Mouse (Mus musculus) stomach, postnatal 0 days (tissue): Measurements from ENCODE around the gene Zfp704. TPM values are rescaled to one million over a fixed set of nuclear protein-coding genes. Genes with fewer than 3 reads are reported as not detected.
A peak's percentile ranks its signal among the peaks of the same experiment; 100 is the strongest.

ENCODE experiments used
- ATAC-seq: fragments of 200-750 bp; cut with Nextera tagmentation; 2 replicates; pipeline ENCODE4 v1.8.0; 2017; ENCODE audit not compliant: low FRiP score, low TSS enrichment
- DNase-seq: peaks from one replicate; pipeline ENCODE4 v3.0.0-alpha.2; 2016; ENCODE audit warnings: low spot score
- H3K27ac ChIP-seq: fragments of 300-500 bp; sonication (generic); replicated peaks from 2 replicates; pipeline ENCODE4 v1.5.1; 2014; ENCODE audit warnings: mild to moderate bottlenecking, control low read depth
- H3K27me3 ChIP-seq: fragments of 300-500 bp; sonication (generic); 2 replicates; pipeline ENCODE4 v1.6.1; 2014; ENCODE audit warnings: low read length; ENCODE audit not compliant: control insufficient read depth, insufficient read depth
- H3K36me3 ChIP-seq: fragments of 300-500 bp; sonication (generic); 2 replicates; pipeline ENCODE4 v1.6.1; 2014; ENCODE audit warnings: low read length, mixed read lengths; ENCODE audit not compliant: control insufficient read depth, insufficient read depth
- H3K4me1 ChIP-seq: fragments of 300-500 bp; sonication (generic); replicated peaks from 2 replicates; pipeline ENCODE4 v1.6.1; 2014; ENCODE audit warnings: antibody characterized with exemption; ENCODE audit not compliant: control insufficient read depth, insufficient read depth
- H3K4me2 ChIP-seq: fragments of 300-500 bp; sonication (generic); replicated peaks from 2 replicates; pipeline ENCODE4 v1.6.1; 2014; ENCODE audit warnings: low read depth, mild to moderate bottlenecking, control low read depth, moderate library complexity
- H3K4me3 ChIP-seq: fragments of 300-500 bp; sonication (generic); 2 replicates; pipeline ENCODE4 v1.5.1; 2014; ENCODE audit warnings: low read depth, low read length, control low read depth
- H3K9ac ChIP-seq: fragments of 300-500 bp; sonication (generic); 2 replicates; pipeline ENCODE4 v1.6.1; 2014; ENCODE audit warnings: mild to moderate bottlenecking, low read length, control low read depth, mixed read lengths
- H3K9me3 ChIP-seq: fragments of 300-500 bp; sonication (generic); 2 replicates; pipeline ENCODE4 v1.6.1; 2016; ENCODE audit warnings: low read length; ENCODE audit not compliant: control insufficient read depth
- CTCF ChIP-seq: IDR thresholded peaks from 2 replicates; pipeline ENCODE4 v1.5.1; 2016; ENCODE audit warnings: antibody characterized with exemption, low read depth, mild to moderate bottlenecking, moderate library complexity
- EP300 ChIP-seq: optimal IDR thresholded peaks from 2 replicates; pipeline ENCODE3; 2016; ENCODE audit warnings: antibody characterized with exemption
- WGBS: fragments of 180-500 bp; shearing (Covaris S2); extraction: QIAGEN DNeasy Blood & Tissue Kit; methylation state at CpG from one replicate; pipeline ENCODE4 v1.1.7; 2014; 5-methylcytosine and 5-hydroxymethylcytosine counted together
- polyA plus RNA-seq: library from polyadenylated mRNA; unstranded; fragments of >200 nt; fragmentation: Nextera tagmentation; extraction: Ambion mirVana; gene quantifications from 2 replicates; pipeline ENCODE4 v1.2.1, GENCODE M21; 2015

Zfp704 gene
- polyA plus RNA-seq, 1 experiment from 2014 or later: 3.4 TPM

GRCm38 (mm10) chr3:9593832-9594231, 16.1 kb downstream of the Zfp704 start:
- WGBS: 72% methylated on average over 2 of the region's 2 CpGs
- Histone ChIP-seq H3K27ac (no peak overlapping the region), H3K36me3 (no peaks in the 10 kb centered on the region), H3K4me2 (no peak overlapping the region), H3K4me1 (no peaks in the 10 kb centered on the region), H3K9ac (no peak overlapping the region), H3K4me3 (no peak overlapping the region), H3K9me3 (no peaks in the 10 kb centered on the region), H3K27me3 (no peaks in the 10 kb centered on the region)
- TF ChIP-seq CTCF (peak; percentile 72), EP300 (no peak)
- DNase-seq (peak; percentile 43), ATAC-seq (no peak)

GRCm38 (mm10) chr3:9591416-9592110, 18.3 kb downstream of the Zfp704 start:
- no peaks in the 10 kb centered on the region for H3K27me3 ChIP-seq
- H3K4me1 ChIP-seq: no peaks in the 10 kb centered on the region
- H3K9ac ChIP-seq: no peak overlapping the region
- no peaks in the 10 kb centered on the region for H3K9me3 ChIP-seq
- DNase-seq: no peak
- WGBS: 95% methylated on average over 8 of the region's 8 CpGs
- no peak overlapping the region for H3K4me2 ChIP-seq
- no peaks in the 10 kb centered on the region for H3K36me3 ChIP-seq
- H3K27ac ChIP-seq: no peak overlapping the region
- TF ChIP-seq CTCF: no peak
- no peak for TF ChIP-seq EP300
- no peak overlapping the region for H3K4me3 ChIP-seq
- ATAC-seq: no peak

GRCm38 (mm10) chr3:9588635-9589034, 21.2 kb downstream of the Zfp704 start:
- ATAC-seq (no peak), DNase-seq (no peak)
- Histone ChIP-seq H3K4me3 (no peak overlapping the region), H3K27me3 (no peaks in the 10 kb centered on the region), H3K4me2 (no peak overlapping the region), H3K4me1 (0 out of 2 replicates have a peak, but pooled peaks cover 6% of the 10 kb centered on the region), H3K9me3 (no peaks in the 10 kb centered on the region), H3K27ac (no peak overlapping the region), H3K36me3 (no peaks in the 10 kb centered on the region), H3K9ac (no peak overlapping the region)
- TF ChIP-seq EP300 (no peak), CTCF (no peak)
- 80% methylated on average over 4 of the region's 4 CpGs for WGBS

GRCm38 (mm10) chr3:9587304-9587703, 22.6 kb downstream of the Zfp704 start:
- 92% methylated on average over 7 of the region's 7 CpGs for WGBS
- no peaks in the 10 kb centered on the region for H3K27me3 ChIP-seq
- H3K4me1 ChIP-seq: 0 out of 2 replicates have a peak, but pooled peaks cover 6% of the 10 kb centered on the region
- TF ChIP-seq CTCF: no peak
- no peak for TF ChIP-seq EP300
- H3K4me3 ChIP-seq: no peak overlapping the region
- no peak overlapping the region for H3K27ac ChIP-seq
- no peak overlapping the region for H3K9ac ChIP-seq
- H3K9me3 ChIP-seq: no peaks in the 10 kb centered on the region
- H3K4me2 ChIP-seq: no peak overlapping the region
- ATAC-seq (no peak), DNase-seq (no peak)
- no peaks in the 10 kb centered on the region for H3K36me3 ChIP-seq

GRCm38 (mm10) chr3:9583516-9583915, 26.4 kb downstream of the Zfp704 start:
- no peaks in the 10 kb centered on the region for H3K36me3 ChIP-seq
- 0 out of 2 replicates have a peak, but pooled peaks cover 6% of the 10 kb centered on the region for H3K4me1 ChIP-seq
- no peaks in the 10 kb centered on the region for H3K9me3 ChIP-seq
- peak overlapping the region; percentile 45; the same call in 1 of the 2 replicates for H3K27ac ChIP-seq
- H3K27me3 ChIP-seq: no peaks in the 10 kb centered on the region
- H3K4me2 ChIP-seq: no peak overlapping the region
- DNase-seq: no peak
- H3K9ac ChIP-seq: no peak overlapping the region
- H3K4me3 ChIP-seq: no peak overlapping the region
- TF ChIP-seq EP300: no peak
- TF ChIP-seq CTCF: no peak
- WGBS: 46% methylated on average over 2 of the region's 2 CpGs
- peak; percentile 49; the same call in 1 of the 2 replicates for ATAC-seq
